In the genomic region with DNA sequence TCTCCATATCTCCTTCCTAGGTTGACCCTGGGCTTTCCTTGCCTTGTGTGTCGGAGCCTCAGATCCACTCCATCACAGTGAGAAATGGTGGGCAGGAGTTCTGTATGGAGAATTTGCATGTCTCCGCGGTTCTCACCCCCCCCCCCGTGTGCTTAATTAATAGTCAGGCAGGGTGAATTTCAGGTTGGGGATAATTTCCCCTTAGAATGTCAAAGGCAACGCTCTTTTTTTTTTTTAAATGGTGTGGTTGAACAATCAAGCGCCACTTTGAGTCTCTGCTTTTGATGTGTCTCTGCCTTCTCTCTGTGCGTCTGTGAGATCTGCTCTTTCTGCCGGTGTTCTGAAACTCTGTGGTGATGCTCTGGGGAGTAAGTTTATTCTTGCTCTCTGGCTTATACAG, we compare ENCODE assay signal across 25 mouse cellular contexts.
"Had no signal": no experiment of that assay in that cellular context is flagged by ENCODE, and none has a peak within 500 bp of the region (broad histone marks: within the 10 kb centered on the region; RNA-seq: fewer than 3 reads in every experiment).

No protein-coding gene starts in this region.

- H3K4me3 ChIP-seq: gastrocnemius, adult 2 months; heart, embryonic 10.5 days; heart, embryonic 12.5 days; hindbrain, embryonic 10.5 days; hindbrain, embryonic 12.5 days; intestine, embryonic 15.5 days; limb, embryonic 13.5 days; limb, embryonic 15.5 days; liver, embryonic 12.5 days had no signal

- ATAC-seq: hindbrain, embryonic 16.5 days; intestine, embryonic 15.5 days; intestine, postnatal 0 days; liver, embryonic 12.5 days had no signal

- H3K9me3 ChIP-seq: heart, embryonic 10.5 days; intestine, embryonic 15.5 days; limb, embryonic 15.5 days; liver, embryonic 12.5 days had no signal

- H3K27me3 ChIP-seq: heart, embryonic 12.5 days; intestine, embryonic 15.5 days; limb, embryonic 15.5 days had no signal

- H3K27ac ChIP-seq: gastrocnemius, adult 2 months; heart, embryonic 10.5 days; hindbrain, embryonic 10.5 days; hindbrain, embryonic 12.5 days; hindbrain, embryonic 14.5 days; intestine, embryonic 15.5 days; limb, embryonic 13.5 days; limb, embryonic 15.5 days; liver, embryonic 12.5 days; liver, embryonic 14.5 days had no signal

- H3K4me1 ChIP-seq: liver, embryonic 12.5 days had no signal

- H3K36me3 ChIP-seq: heart, embryonic 10.5 days; heart, embryonic 12.5 days; hindbrain, embryonic 10.5 days; hindbrain, embryonic 12.5 days; intestine, embryonic 15.5 days; limb, embryonic 13.5 days; limb, embryonic 15.5 days; liver, embryonic 12.5 days had no signal

- DNase-seq: gastrocnemius, adult 2 months; gastrocnemius, postnatal 10 days; gastrocnemius, postnatal 25 days; heart, adult 18-20 months; heart, postnatal 10 days; heart, postnatal 4 days; kidney, adult 18-20 months; kidney, adult 8-10 months; kidney, postnatal 10 days; kidney, postnatal 25 days; layer of hippocampus, adult 9-11 months; layer of hippocampus, postnatal 36 days; left cerebral cortex, postnatal 4 days had no signal
